Mouse (Mus musculus) retina, postnatal 7 days (tissue): ENCODE measurements around the gene Dnmt3l.

Experiments used
- DNase-seq: peaks from one replicate; pipeline ENCODE4 v3.0.0-alpha.2; 2012; ENCODE audit warnings: low read depth, low spot score

Dnmt3l gene

DNA sequence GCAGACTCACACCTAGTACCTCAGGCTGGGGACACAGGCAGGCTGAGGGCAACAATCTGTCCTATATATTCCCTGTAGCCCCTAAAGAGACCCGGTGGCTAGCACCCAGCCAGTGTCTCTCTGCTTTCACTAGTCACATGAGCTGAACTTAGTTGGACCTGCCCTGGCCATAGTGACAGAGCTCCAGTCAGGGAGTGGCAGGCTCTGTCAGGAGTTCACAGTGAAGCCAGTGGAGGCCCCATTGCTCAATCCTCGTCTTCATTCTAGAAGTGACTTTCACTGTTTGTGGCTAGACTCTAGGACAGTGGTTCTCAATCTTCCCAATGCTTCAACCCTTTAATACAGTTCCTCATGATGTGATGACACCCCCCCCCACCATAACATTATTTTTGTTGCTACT is 9.8 kb upstream of the Dnmt3l start:
- DNase-seq, result no peak

DNA sequence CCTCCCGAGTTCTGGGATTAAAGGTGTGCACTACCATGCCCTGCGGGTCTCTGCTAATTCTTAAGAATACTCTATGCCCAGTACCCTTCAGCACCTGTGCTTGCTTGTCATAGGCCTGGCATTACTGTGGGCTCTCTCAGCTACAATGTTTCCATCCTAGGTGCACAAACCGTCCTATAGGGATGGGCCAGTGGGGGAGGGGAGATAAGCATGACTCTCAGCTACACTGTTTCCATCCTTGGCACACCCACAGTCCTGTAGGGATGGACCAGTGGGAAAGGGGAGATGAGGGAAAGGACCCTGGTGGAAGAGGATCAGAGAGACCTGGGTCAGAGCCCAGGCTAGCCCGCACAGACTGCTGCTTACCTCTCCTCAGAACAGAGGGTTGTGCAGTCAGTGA is 4.6 kb upstream of the Dnmt3l start:
- DNase-seq, result no peak

DNA sequence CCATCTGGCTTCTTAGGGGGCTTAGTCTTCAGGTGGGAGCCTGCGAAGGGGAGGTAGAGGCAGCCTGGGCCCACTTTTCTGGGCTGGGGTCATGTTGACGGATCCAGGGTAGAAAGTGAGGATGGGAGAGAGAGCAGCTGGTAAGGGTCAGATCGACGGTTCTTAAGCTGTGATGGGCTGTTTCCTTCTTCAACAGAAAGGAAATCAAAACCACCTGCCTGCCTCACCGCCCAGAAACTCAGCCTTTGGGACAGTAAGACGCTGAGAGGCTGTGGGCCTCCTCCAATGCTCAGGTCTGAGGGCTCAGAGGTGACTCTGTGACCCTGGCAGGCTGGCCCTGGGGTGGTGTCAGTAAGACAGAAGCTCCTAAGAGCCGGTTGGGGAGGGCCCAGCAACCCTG is 349 bp downstream of the Dnmt3l start:
- DNase-seq, result no peak

DNA sequence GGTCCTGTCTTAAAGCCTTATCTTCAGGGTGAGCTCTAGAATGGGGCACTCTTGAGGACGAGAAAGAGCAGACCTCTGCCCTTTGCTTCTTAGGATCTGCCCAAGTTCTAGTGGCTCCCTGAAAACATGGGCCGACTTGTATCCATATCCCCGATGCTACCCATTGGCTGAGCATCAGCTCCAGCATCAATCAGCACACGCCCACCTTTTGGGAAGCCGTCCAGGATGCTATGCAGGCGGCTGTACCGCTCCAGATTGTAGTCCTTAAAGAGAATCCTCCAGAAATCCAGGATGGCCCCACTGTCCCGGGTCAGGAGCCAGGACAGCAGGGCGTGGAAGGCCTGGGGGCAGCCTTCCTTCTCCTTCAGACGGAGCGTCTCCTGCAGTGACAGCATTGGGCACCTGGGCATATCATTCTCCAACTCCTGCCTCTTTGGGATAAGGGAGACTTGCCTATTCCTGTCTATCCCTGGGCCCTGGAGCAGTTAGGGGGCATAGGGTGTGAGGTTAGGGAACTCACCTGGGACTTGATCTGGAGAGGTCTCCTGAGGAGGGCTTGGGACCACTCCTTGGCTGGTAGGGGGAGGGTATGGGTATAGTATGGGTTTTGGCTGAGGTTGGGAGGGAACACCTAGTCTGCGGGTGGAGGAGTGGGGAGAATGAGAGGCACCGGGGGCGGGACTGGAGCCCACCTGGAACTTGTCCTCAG is 1.1 kb downstream of the Dnmt3l start:
- DNase-seq, result no peak

DNA sequence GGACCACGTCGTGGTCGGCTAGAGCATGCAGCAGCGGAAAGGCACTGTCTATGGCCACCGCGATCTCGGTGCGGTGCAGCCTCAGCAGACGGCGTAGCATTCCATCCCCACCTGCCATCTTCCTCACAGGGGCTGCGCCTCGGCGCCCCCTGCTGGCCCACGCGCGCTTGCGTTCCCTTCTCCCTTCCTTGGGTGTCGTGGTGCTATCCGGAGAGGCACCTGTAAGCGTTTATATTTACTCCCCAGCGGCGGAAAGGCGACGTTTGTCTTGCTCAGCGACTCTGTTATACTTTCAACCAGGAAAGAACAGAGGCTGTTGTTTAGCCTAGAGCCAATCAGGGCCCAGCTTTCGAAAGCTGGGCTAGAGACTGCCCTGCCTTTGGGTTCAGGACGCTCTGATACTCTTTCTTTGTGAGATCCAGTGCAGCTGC is 1.7 kb downstream of the Dnmt3l start, which contains the start of gene Aire:
Aire (minus strand) TSS at position 205 of the 431 bp plus-strand sequence.
- peak; percentile 51 for DNase-seq

DNA sequence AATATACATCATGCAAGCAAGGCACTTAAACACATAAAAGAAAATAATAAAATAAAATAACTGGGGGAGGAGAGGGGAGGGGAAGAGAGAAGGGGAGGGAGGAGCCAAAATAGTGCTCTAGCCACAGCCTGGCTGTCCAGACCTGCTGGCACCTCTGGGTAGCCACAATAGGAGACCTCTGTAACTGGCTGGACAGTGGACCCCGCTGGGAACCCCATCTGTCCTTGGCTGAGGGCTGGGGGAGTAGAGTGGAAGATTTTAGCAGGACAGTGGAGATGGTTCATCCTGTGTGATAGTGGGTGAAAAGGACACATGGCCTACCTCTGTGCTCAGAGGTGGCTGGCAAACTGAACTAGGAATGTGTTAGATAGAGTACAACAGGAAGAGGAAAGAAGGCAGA is 2.8 kb downstream of the Dnmt3l start:
- DNase-seq, result no peak

DNA sequence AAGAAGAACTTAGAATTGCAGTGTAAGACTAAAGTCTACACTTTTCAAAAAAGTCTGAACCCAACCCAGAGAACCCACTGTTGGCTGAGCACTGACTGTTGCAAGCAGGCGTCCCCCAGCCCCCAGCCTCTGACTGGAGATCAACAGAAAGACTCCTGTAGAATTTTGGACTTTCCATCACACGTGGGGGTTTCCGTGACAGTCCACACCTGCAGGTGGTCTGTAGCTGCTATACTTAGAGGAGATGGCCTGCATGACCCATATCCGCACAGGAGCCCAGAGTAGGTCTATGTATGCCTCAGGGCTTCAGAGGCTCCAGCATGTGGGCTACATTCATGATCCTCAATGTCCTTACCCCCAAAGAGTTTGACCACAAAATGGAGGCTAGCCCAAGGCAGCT is 4.6 kb downstream of the Dnmt3l start:
- no peak for DNase-seq

DNA sequence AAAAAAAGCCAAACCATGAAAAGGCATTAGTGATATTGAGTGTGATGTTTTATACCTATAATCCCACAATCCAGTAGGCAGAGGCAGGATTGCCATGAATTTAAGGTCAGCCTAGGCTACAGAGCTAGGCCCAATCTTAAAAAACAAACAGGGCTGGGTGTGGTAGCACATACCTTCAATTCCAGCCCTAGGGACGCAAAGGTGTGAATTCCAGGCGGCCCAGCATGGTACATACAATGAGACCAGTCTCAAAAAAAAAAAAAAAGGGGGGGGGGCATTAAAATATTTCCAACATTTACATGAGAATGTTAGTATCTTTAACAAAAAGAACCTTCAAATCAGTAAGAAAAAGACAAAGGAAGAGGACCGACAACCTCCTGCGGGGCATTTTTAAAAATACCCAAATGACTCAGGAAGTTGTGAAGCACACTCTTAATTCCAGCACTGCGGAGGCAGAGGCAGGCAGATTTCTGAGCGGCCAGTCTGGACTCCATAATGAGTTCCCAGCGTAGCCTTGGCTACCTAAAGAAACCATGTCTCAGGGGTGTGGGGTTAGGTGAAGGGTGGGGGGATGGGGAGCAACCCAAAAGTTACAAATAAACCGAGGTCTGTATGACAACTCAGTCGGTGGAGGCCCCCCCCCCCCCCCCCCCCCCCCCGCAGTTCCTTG is 6.4 kb downstream of the Dnmt3l start:
- DNase-seq, result no peak

DNA sequence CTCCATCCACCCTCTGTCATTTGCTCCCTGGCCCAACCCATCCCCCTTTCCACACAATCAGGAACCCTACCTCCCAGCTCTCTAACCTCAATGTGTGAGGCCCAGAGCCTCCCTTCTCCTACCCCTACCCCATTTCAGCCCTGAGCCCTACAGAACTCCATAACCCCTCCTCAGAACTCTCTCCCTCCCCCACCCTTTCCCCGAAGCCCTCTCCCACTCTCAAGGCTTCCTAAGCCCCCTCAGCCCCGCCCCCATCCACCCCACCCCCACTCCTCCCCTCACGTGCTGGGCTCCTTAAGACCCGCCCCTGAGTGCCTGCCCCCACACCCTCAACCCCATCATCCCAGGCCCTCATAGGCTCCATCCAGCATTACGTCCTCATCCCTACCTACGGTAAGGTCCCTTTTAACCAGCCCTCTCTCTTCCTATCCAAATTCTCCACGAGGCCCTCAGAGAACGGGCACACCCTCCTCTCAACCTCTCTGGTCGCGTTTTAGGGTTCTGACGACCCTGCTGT is 7.8 kb downstream of the Dnmt3l start:
- no peak for DNase-seq

DNA sequence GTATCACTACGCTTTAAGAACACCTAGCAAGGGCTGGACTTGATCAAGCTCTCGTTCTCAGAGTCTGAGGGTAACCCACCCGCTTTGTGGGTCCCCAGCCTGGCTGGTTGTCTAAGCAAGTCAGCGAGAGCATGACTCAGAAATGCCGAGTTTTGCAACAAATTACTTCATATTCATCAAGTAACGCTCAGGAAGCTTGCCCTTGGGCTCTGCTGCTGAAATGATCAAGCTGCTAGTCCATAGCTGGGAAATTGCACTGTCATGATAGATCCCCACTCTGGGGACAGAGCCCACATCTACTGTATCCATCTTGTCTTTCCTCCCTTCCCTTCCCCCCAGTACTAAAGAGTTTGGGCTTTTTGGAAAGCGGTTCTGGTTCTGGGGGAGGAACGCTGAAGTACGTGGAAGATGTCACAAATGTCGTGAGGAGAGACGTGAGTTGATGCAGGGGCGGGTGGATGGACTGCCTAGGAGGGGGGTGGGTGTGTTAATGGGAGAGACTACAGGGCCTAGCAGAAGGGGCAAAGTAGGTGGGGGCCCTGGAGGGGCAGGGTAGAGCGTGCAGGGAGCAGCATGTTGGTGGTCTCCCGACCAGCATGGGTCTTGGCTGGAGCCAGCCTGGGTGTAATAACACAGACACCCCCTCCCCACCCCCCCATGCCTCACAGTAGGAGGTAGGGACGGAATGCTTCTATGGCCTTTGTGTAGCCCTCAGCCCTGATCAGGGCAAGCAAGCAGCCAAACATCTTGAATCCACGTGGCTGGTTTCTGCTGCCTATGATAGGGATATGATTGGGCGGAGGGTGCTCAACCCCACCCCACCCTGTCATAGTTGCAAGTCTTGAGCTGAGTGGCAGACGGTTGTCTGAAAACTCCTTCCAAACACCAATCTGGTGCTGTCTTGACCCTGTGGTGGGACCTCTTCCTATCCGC is 13.2 kb downstream of the Dnmt3l start:
- DNase-seq, result no peak

DNA sequence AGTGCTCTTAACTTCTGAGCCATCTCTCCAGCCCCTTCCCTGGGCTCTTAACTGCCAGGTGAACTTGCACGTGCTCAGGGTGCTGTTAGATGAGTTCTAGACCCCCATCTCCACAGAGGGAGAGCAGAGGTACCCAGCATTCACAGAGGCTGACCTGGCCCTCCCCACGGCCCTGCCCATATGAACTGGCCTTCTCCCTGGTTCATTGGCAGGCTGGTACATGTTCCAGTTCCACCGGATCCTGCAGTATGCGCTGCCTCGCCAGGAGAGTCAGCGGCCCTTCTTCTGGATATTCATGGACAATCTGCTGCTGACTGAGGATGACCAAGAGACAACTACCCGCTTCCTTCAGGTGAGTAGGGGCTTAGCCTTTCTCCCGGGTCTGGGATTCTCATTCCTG is 15.3 kb downstream of the Dnmt3l start:
- no peak for DNase-seq

DNA sequence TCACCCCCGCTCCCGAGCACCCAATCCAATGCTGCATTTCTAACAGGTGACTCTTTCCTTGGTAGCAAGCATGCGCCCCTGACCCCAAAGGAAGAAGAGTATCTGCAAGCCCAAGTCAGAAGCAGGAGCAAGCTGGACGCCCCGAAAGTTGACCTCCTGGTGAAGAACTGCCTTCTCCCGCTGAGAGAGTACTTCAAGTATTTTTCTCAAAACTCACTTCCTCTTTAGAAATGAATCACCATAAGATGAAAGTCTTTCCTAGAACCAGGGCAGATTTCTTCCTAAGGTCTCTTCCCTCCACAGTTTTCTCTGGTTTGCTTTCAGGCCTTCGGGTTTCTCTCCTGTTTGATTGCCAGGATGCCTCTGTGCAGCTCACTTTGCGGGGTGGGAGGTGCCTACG is 21.4 kb downstream of the Dnmt3l start:
- DNase-seq, result no peak

DNA sequence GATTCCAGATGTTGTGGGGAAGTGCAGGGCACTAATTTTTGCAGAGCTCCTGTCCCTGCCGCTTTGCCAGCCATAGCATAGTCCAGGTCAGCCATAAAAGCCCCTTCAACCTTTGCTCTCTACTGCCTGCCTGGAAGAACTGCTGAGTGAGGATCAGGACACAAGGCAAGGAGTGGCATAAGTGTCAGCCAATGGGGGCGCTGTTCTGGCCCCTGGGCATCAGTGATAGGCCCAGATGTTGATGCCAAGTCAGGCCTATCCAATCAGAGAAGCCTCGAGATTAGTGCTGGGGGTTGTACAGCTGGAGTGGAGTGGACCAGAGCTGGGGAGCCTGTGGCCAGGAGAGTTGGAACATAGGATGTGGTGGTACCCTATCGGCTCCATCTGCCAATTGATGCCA is 25.5 kb downstream of the Dnmt3l start:
- no peak for DNase-seq

DNA sequence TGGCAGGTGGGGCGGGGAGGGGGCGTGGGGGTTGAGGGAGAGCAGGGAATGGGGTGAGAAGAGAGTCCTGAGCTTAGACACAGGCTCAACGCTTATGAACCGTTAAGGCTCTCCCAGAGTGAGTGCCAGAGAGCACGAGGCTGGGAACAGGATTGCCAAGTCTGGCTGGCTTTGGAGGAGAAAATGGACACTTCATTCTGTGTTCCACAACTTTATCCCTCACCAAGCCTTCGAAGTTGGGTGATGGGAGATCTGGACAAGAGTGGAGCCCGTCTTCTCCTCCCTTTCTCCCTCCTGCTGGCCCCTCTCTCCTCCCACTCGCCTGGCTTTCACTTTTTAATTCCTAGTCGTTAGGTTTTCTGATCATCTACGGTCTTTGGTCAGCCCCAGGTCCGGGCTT is 26.8 kb downstream of the Dnmt3l start:
- no peak for DNase-seq

DNA sequence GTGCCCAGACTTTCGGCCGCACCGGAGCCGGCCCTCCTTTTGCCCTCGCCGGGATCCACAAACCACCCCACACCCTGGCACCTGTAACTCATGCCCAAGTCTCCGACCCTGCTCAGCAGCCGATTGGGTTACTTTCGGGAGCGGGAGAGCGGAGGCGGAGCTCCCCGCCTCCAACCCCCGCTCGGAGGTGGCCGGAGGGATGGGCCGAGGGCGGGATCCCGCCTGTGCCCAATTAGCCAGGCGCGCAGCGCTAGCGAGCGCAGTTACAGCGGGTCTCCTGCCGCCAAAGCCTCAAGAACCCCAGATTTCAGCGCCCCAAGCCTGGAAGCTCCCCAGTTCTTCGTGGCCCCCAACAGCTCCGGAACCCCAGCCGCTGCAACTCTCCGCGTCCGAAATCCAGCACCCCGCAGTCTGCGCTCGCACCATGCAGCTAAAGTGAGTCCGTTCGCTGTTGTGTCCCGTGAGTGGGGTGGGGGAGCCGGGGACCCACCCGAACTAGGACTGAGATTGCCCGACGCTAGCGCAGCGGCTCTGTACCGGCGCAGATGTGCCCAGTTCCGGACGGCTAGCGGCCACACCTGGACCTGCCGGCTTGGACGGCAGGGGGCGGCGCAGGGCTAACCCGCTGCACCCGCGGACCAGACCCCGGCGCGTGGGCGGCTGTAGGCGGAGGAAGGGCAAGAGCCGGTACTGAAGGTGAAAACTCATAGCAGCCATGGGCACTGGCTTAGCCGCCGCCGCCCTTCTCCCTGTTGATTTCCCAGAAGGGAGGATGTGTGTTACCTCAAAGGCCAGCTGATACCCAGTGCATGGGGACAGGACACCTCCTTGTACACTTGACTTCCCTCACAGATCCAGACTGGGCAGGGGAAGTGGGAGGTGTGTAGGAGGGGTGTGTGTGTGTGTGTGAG is 27.6 kb downstream of the Dnmt3l start, which contains the start of gene Icosl:
Icosl (plus strand) TSS at position 202 of the 911 bp plus-strand sequence.
- DNase-seq, result no peak

DNA sequence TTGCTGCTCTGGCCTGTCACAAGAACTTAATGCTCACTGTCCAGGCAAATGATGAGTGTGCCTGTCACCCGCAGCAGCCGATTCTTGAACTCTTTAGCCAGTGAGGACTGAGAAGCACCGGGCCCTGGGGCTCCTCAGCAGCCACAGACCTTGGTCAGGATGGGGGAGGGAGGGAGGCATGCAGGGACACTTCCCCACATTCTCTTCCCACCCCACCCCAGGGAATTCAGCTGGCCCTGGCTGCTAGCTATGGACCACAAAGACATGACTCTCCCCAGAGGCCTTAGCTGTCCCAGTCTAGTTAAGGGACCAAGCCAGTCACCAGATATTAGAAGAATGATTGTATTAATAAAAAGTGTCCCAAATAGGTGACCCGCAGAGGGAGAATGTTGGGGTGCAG is 32.4 kb downstream of the Dnmt3l start:
- no peak for DNase-seq

DNA sequence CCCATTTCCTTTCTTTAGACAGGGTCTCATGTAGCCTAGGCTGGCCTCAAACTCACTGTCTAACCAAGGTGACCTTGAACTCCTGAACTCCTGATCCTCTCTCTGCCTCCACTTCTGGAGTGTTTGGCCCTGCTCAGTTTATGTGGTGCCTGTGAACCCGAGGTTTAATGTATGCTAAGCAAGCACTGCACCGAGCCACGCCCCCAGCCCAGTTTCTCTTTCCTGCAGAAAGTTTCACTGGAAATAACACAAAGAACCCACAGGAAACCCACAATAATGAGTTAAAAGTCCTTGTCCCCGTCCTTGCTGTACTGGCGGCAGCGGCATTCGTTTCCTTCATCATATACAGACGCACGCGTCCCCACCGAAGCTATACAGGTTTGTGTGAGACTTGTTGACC is 33.2 kb downstream of the Dnmt3l start:
- DNase-seq, result no peak

DNA sequence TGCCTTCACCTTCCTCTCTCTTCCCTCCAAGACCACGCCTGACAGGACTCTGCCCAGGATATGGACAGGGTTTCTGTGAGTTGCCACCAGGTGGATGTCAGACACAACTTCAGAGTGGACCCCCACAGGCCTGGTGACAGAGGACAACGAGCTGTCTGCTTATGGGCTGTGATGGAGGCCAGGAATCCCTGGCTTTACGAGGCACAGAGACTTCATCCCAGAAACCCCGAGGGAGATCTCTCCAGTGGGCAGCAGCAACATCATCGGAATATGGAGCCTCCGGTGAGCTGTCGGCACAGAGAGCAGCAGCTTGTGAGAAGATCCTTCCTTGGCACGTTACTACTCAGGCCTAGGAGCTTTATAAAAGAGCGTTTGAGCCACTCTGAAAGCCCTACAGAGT is 36.1 kb downstream of the Dnmt3l start:
- DNase-seq, result no peak

DNA sequence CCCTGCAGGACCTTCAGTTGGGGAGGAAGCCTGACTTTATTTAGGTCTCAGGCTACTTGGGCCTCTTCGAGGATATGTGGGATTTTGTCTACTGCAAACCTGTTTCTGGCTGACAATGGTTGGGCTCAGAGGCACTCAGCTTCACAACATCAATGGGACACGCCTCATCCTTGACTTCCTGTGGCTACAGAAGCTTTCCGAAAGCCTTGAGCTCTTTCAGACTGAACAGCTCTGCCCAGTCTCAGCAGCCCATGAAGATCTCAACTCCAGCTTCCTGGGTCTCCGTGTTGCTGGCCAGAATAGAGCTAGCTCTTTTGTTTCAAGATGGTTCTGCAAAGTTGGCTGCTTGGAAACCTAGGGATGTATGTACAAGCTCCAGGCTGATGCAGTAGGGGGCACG is 36.5 kb downstream of the Dnmt3l start:
- DNase-seq, result no peak

DNA sequence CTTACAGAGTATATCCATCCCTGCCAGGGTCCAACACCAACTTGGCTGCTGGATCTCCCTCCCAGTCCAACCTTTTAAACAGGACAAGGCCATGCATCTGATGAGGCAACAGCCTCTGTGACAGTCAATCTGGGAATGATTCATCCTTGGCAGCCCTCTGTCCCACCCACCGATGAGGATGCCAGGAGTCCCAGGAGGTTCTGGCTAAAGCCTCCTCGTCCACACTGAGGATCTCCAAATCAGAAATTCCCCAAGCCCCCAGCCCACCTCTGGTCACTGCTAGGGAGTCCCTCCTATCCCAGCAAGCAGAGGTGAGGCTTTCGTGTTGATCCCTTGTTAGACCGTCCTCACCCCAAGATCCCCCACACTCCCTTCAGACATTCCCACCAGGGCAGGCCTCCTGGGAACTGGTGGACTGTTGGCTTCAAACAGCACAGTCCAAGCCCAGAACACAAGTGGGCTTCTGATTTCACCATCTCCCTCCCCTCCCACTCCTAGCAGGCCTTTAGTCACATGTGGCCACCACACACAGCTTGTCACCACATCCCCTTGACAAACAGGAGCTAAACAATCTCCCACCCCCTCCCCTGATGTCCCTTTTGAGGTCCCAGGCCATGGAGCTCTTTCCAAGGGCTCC is 38.3 kb downstream of the Dnmt3l start:
- DNase-seq, result no peak

DNA sequence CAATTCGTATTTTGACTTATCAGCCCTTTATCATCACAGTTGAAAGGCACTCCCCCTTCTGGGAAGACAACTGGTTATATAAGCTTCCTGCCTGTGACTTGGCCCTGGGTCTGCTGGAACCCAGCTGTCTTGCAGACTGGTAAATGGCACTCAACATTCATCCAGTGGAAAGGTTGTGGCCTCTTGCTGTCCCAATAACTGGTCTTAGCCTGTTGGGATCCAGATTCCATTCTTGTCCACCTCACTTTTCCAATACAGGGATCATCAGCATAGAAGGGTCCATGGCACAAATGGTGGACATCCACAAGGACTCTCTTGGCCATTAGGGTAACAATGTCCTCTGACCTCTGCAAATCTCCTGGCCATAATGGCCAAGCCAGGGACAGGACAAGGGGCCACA is 42.3 kb downstream of the Dnmt3l start:
- no peak for DNase-seq
